Mouse (Mus musculus) MEL (cell line): ENCODE data around the gene Gm13283. TPM values are rescaled to one million over a fixed set of nuclear protein-coding genes. Genes with fewer than 3 reads are reported as not detected.
"Not testable (repeated sequence)": the region's sequence is repeated elsewhere in the genome, so short reads cannot be mapped to it uniquely, and the experiment has no call there.

ENCODE experiments used
- DNase-seq: peaks from one replicate; pipeline ENCODE4 v3.0.0; 2011; ENCODE audit warnings: low read depth, low spot score
- H3K27ac ChIP-seq: 2 replicates; pipeline ENCODE4 v1.5.1; 2012; ENCODE audit warnings: low read depth, mild to moderate bottlenecking, control low read depth, low read length, moderate library complexity; ENCODE audit not compliant: control insufficient read depth
- H3K27me3 ChIP-seq, 2 experiments: fragments of 150-350 bp in 1 of 2; sonication (generic) in 1 of 2; 2 replicates each; pipeline ENCODE4 v1.6.1; 2012; ENCODE audit warnings: low read length in 2 of 2, mild to moderate bottlenecking in 2 of 2, improper control_type of control experiment in 1 of 2, moderate library complexity in 1 of 2; ENCODE audit not compliant: insufficient read depth in 2 of 2, control insufficient read depth in 1 of 2
- H3K36me3 ChIP-seq, 2 experiments: 2 replicates each; pipeline ENCODE4 v1.6.1; 2012 to 2014; ENCODE audit warnings: low read length in 2 of 2, improper control_type of control experiment in 1 of 2, inconsistent platforms in 1 of 2, mild to moderate bottlenecking in 1 of 2; ENCODE audit not compliant: insufficient read depth in 2 of 2, control insufficient read depth in 1 of 2
- H3K4me1 ChIP-seq, 2 experiments: fragments of 150-350 bp in 1 of 2; sonication (generic) in 1 of 2; 2 replicates each; pipeline ENCODE4 v1.6.1; 2012; ENCODE audit warnings: low read length in 2 of 2, improper control_type of control experiment in 1 of 2, mild to moderate bottlenecking in 1 of 2; ENCODE audit not compliant: insufficient read depth in 2 of 2, control insufficient read depth in 1 of 2
- H3K4me3 ChIP-seq, 2 experiments: fragments of 150-350 bp in 1 of 2; sonication (generic) in 1 of 2; 2 replicates each; pipeline ENCODE4 v1.5.1; 2012; ENCODE audit warnings: low read depth in 2 of 2, low read length in 2 of 2, mild to moderate bottlenecking in 2 of 2, moderate library complexity in 2 of 2, control low read depth in 1 of 2, improper control_type of control experiment in 1 of 2; ENCODE audit not compliant: control insufficient read depth in 1 of 2, insufficient read depth in 1 of 2
- H3K79me2 ChIP-seq: 2 replicates; pipeline ENCODE4 v1.6.1; 2012; ENCODE audit warnings: mild to moderate bottlenecking, low read length, moderate library complexity; ENCODE audit not compliant: control insufficient read depth, poor library complexity, insufficient read depth
- H3K9ac ChIP-seq: 2 replicates; pipeline ENCODE4 v1.6.1; 2012; ENCODE audit warnings: low read depth, mild to moderate bottlenecking, control low read depth, low read length, moderate library complexity; ENCODE audit not compliant: control insufficient read depth, poor library complexity, severe bottlenecking
- H3K9me3 ChIP-seq: fragments of 150-350 bp; sonication (generic); replicated peaks from 2 replicates; pipeline ENCODE4 v1.6.1; 2012; ENCODE audit warnings: mild to moderate bottlenecking, low read length, improper control_type of control experiment, moderate library complexity; ENCODE audit not compliant: insufficient read depth
- CHD1 ChIP-seq: IDR thresholded peaks from 2 replicates; pipeline ENCODE4 v1.6.1; 2012; ENCODE audit warnings: low read depth, mild to moderate bottlenecking, inconsistent platforms, low read length, improper control_type of control experiment
- CHD2 ChIP-seq: IDR thresholded peaks from 2 replicates; pipeline ENCODE4 v1.6.1; 2011; ENCODE audit warnings: low read length, improper control_type of control experiment
- CTCF ChIP-seq, 3 experiments: IDR thresholded peaks in 2 of 3; conservative IDR thresholded peaks in 1 of 3; 2 replicates each; pipeline ENCODE4 v1.5.1; 2011 to 2012; ENCODE audit warnings: low read length in 3 of 3, low read depth in 2 of 3, mild to moderate bottlenecking in 2 of 3, improper control_type of control experiment in 1 of 3, inconsistent platforms in 1 of 3, mixed read lengths in 1 of 3, moderate library complexity in 1 of 3; ENCODE audit not compliant: control insufficient read depth in 1 of 3, insufficient read depth in 1 of 3, poor library complexity in 1 of 3, severe bottlenecking in 1 of 3
- E2F4 ChIP-seq: IDR thresholded peaks from 2 replicates; pipeline ENCODE4 v1.6.1; 2011; ENCODE audit warnings: low read depth, low read length, improper control_type of control experiment, borderline replicate concordance
- ELF1 ChIP-seq: IDR thresholded peaks from 2 replicates; pipeline ENCODE4 v1.6.1; 2014; ENCODE audit warnings: low read depth, mild to moderate bottlenecking, inconsistent platforms, low read length, improper control_type of control experiment, moderate library complexity
- ETS1 ChIP-seq: IDR thresholded peaks from 2 replicates; pipeline ENCODE4 v1.6.1; 2012; ENCODE audit warnings: low read depth, mild to moderate bottlenecking, inconsistent platforms, low read length, improper control_type of control experiment, moderate library complexity
- GATA1 ChIP-seq: IDR thresholded peaks from 2 replicates; pipeline ENCODE4 v1.6.1; 2011; ENCODE audit warnings: low read depth, low read length, improper control_type of control experiment
- HCFC1 ChIP-seq: IDR thresholded peaks from 2 replicates; pipeline ENCODE4 v1.6.1; 2012; ENCODE audit warnings: low read depth, mild to moderate bottlenecking, inconsistent platforms, low read length, improper control_type of control experiment, moderate library complexity
- KAT2A ChIP-seq: conservative IDR thresholded peaks from 2 replicates; pipeline ENCODE4 v1.6.1; 2012; ENCODE audit warnings: low read depth, low read length, improper control_type of control experiment, inconsistent platforms
- MAX ChIP-seq: IDR thresholded peaks from 2 replicates; pipeline ENCODE4 v1.6.1; 2011; ENCODE audit warnings: low read length, improper control_type of control experiment
- MEF2A ChIP-seq: IDR thresholded peaks from 2 replicates; pipeline ENCODE4 v1.6.1; 2014; ENCODE audit warnings: low read depth, mild to moderate bottlenecking, inconsistent platforms, low read length, improper control_type of control experiment; ENCODE audit not compliant: poor library complexity, insufficient replicate concordance, severe bottlenecking; ENCODE audit errors: extremely low read depth
- MXI1 ChIP-seq: IDR thresholded peaks from 2 replicates; pipeline ENCODE4 v1.6.1; 2011; ENCODE audit warnings: mild to moderate bottlenecking, low read depth, low read length, improper control_type of control experiment
- MYB ChIP-seq: IDR thresholded peaks from 2 replicates; pipeline ENCODE4 v1.6.1; 2011; ENCODE audit warnings: mild to moderate bottlenecking, low read depth, low read length, improper control_type of control experiment
- NELFE ChIP-seq: IDR thresholded peaks from 2 replicates; pipeline ENCODE4 v1.6.1; 2011; ENCODE audit warnings: low read depth, low read length, improper control_type of control experiment
- POLR2A ChIP-seq, 2 experiments: IDR thresholded peaks; 2 replicates each; pipeline ENCODE4 v1.6.1; 2011 to 2012; ENCODE audit warnings: low read length in 2 of 2, mild to moderate bottlenecking in 2 of 2, control low read depth in 1 of 2, improper control_type of control experiment in 1 of 2, low read depth in 1 of 2, moderate library complexity in 1 of 2; ENCODE audit not compliant: control insufficient read depth in 1 of 2, insufficient read depth in 1 of 2, poor library complexity in 1 of 2
- RCOR1 ChIP-seq: IDR thresholded peaks from 2 replicates; pipeline ENCODE4 v1.6.1; 2012; ENCODE audit warnings: low read depth, mild to moderate bottlenecking, inconsistent platforms, low read length, improper control_type of control experiment
- SIN3A ChIP-seq: IDR thresholded peaks from 2 replicates; pipeline ENCODE4 v1.6.1; 2012; ENCODE audit warnings: low read length, improper control_type of control experiment, inconsistent platforms
- SMC3 ChIP-seq: IDR thresholded peaks from 2 replicates; pipeline ENCODE4 v1.6.1; 2011; ENCODE audit warnings: low read depth, low read length, improper control_type of control experiment
- TCF12 ChIP-seq: IDR thresholded peaks from 2 replicates; pipeline ENCODE4 v1.6.1; 2014; ENCODE audit warnings: low read depth, mild to moderate bottlenecking, inconsistent platforms, low read length, improper control_type of control experiment, moderate library complexity
- UBTF ChIP-seq: IDR thresholded peaks from 2 replicates; pipeline ENCODE4 v1.6.1; 2012; ENCODE audit warnings: low read depth, mild to moderate bottlenecking, inconsistent platforms, low read length, improper control_type of control experiment, moderate library complexity, borderline replicate concordance; ENCODE audit not compliant: insufficient read depth
- USF1 ChIP-seq: IDR thresholded peaks from 2 replicates; pipeline ENCODE4 v1.6.1; 2014; ENCODE audit warnings: low read depth, mild to moderate bottlenecking, inconsistent platforms, low read length, improper control_type of control experiment, moderate library complexity
- USF2 ChIP-seq, 2 experiments: IDR thresholded peaks; 2 replicates each; pipeline ENCODE4 v1.6.1; 2011 to 2012; ENCODE audit warnings: improper control_type of control experiment in 2 of 2, low read length in 2 of 2, borderline replicate concordance in 1 of 2, inconsistent platforms in 1 of 2, low read depth in 1 of 2, mild to moderate bottlenecking in 1 of 2; ENCODE audit not compliant: insufficient read depth in 1 of 2
- ZC3H11A ChIP-seq: IDR thresholded peaks from 2 replicates; pipeline ENCODE4 v1.6.1; 2012; ENCODE audit warnings: low read depth, mild to moderate bottlenecking, inconsistent platforms, low read length, improper control_type of control experiment
- ZKSCAN1 ChIP-seq: IDR thresholded peaks from 2 replicates; pipeline ENCODE4 v1.6.1; 2012; ENCODE audit warnings: low read depth, mild to moderate bottlenecking, inconsistent platforms, low read length, improper control_type of control experiment, moderate library complexity
- ZMIZ1 ChIP-seq: IDR thresholded peaks from 2 replicates; pipeline ENCODE4 v1.6.1; 2012; ENCODE audit warnings: low read depth, mild to moderate bottlenecking, inconsistent platforms, low read length, improper control_type of control experiment, moderate library complexity
- ZNF384 ChIP-seq: IDR thresholded peaks from 2 replicates; pipeline ENCODE4 v1.6.1; 2012; ENCODE audit warnings: low read depth, mild to moderate bottlenecking, inconsistent platforms, low read length, improper control_type of control experiment
- polyA plus RNA-seq, 2 experiments: library from polyadenylated mRNA; stranded (reverse) in 1 of 2; unstranded in 1 of 2; fragments of >175 nt in 1 of 2; fragments of >200 nt in 1 of 2; gene quantifications; 2 replicates each; pipeline versions ENCODE4 v1.2.1 to v1.2.4; 2012; ENCODE audit warnings: low replicate concordance in 2 of 2, low read depth in 1 of 2; ENCODE audit not compliant: insufficient read length in 2 of 2, insufficient read depth in 1 of 2, missing spikeins in 1 of 2
- total RNA-seq: library from RNA; depleted of rRNA; stranded (reverse); fragments of 300-350 nt; gene quantifications from 2 replicates; pipeline ENCODE4 v1.2.3, GENCODE M21; 2012; rRNA removed

The Gm13283 gene
- total RNA-seq (not detected in 2 replicates), polyA plus RNA-seq (not detected)

DNA sequence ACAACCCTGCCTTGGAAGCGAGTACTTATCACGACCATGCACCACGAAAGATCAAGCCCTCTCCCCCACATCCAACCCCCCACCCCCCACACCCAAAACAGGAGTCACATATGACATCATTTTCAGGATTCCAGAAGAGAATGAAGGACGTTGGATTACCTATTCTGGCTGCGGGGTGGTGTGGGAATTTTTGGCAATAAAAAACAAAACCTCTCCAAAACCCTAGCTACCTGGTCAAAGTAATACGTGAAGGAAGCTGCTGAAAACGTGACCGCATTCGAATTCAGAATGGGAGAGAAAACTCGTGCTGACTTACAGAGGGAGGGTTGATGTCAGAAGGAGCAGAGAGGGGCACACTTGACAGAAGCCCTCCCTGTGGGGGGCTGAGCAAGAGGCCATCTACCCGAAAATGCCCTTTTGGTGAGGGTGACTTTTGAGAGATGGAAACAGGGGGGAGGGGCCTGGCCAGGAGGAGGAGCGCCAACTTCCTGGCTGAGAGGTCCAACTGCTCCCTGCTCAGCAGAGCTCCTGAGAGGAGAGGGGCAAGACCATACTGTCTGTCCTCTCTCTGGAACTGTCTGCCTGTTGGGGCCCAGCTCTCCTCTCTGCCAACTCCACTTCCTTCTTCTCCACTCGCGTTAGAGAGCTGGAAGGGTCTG lies at the start of gene Gm13283:
Gene Gm13283, plus strand, starts transcription at position 510 of the 659 bp plus-strand sequence.
- TF ChIP-seq POLR2A (IDR thresholded peaks at IDR 0.05; ENCODE audit: control insufficient read depth in 1 of 2, insufficient read depth in 1 of 2, low read depth in 1 of 2, low read length in 2 of 2, poor library complexity in 1 of 2) (0 out of 4 replicates have a peak, but pooled peaks of 1 of the 2 experiments have one; percentile 28), ZMIZ1 (0 out of 2 replicates have a peak, but pooled peaks have one; percentile 41), ETS1 (0 out of 2 replicates have a peak, but pooled peaks have one; percentile 15)
- Histone ChIP-seq H3K4me3 (peak within 1 kb of the TSS in 1 of 2 experiments; percentile 6; a peak in 1 of 4 replicates), H3K9ac (peak within 1 kb of the TSS; percentile 25)
- not testable (repeated sequence) for H3K27ac ChIP-seq, H3K27me3 ChIP-seq, H3K79me2 ChIP-seq, H3K9me3 ChIP-seq, H3K36me3 ChIP-seq, H3K4me1 ChIP-seq
- DNase-seq: peak; percentile 82

DNA sequence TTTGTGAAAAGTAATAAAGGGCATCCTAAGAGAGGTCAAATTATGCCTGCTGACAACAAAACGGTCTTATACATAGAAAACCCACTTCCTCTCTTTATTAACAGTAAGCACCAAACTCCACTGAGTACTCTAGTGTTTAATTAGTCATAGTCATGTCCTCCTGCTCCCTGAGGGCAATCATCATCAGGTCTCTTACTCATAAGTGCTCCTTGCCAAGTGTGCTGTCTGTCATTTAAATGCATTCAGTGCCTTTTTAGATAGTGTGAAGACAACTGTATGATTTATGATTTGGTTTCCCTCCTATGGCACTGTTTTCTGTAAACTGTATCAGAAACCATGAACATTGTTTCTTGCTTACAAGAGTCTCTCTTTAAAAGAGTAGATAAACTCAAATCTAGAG lies 45.6 kb upstream of the Gm13283 start:
- peaks cover 13 to 19% of the 10 kb centered on the region in 2 experiments; a peak in 3 of 4 replicates for H3K36me3 ChIP-seq
- peak; percentile 43 for DNase-seq
- TF ChIP-seq NELFE: no peak
- TF ChIP-seq SMC3: no peak
- TF ChIP-seq MYB: no peak
- no peak for TF ChIP-seq ZKSCAN1
- no peak for TF ChIP-seq CHD2
- TF ChIP-seq USF2 (IDR thresholded peaks at IDR 0.05; ENCODE audit: borderline replicate concordance in 1 of 2, insufficient read depth in 1 of 2, low read depth in 1 of 2, low read length in 2 of 2): no peak
- TF ChIP-seq MEF2A: no peak
- no peak for TF ChIP-seq MXI1
- no peak for TF ChIP-seq KAT2A
- no peak for TF ChIP-seq TCF12
- no peak for TF ChIP-seq GATA1
- TF ChIP-seq, all 39 proteins: peak for 0
- no peaks in the 10 kb centered on the region for H3K9me3 ChIP-seq
- H3K4me3 ChIP-seq: no peak overlapping the region
- H3K79me2 ChIP-seq: peaks cover 24% of the 10 kb centered on the region
- no peak overlapping the region for H3K27ac ChIP-seq
- peaks cover 0 to 7% of the 10 kb centered on the region in 2 experiments; a peak in 3 of 4 replicates for H3K4me1 ChIP-seq
- no peak overlapping the region for H3K9ac ChIP-seq
- H3K27me3 ChIP-seq: no peaks in the 10 kb centered on the region

DNA sequence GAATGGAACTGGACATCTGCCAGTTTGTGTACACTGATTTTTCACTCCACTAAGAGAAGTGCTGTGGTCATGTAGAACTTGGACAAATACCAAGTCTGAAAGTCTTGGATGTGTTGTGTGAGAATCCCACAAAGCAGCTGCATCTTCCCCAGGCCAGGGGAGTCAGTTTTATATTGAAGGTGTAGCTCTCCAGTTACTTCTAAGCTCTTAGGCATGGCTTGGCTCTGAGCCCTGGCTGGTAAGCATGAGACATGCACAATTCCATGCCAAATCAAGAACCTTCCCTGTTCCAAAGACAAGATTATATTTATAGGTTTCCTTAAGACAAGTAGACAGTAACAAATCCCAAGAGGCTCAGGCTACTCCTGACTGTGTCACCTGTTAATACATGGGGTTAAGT lies 44.9 kb upstream of the Gm13283 start:
- Histone ChIP-seq H3K4me3 (no peak overlapping the region), H3K27me3 (no peaks in the 10 kb centered on the region), H3K36me3 (peaks cover 14 to 21% of the 10 kb centered on the region in 2 experiments; a peak in 3 of 4 replicates), H3K4me1 (peaks cover 1 to 12% of the 10 kb centered on the region in 2 experiments), H3K9me3 (no peaks in the 10 kb centered on the region), H3K79me2 (peaks cover 28% of the 10 kb centered on the region), H3K27ac (no peak overlapping the region), H3K9ac (no peak overlapping the region)
- DNase-seq: no peak
- TF ChIP-seq MAX (no peak), RCOR1 (no peak), ZC3H11A (no peak), E2F4 (no peak), USF1 (no peak), HCFC1 (no peak), UBTF (no peak), CTCF (IDR thresholded peaks at IDR 0.05 in 2 of 3, conservative IDR thresholded peaks at IDR 0.05 in 1 of 3; ENCODE audit: control insufficient read depth in 1 of 3, insufficient read depth in 1 of 3, low read depth in 2 of 3, low read length in 3 of 3, poor library complexity in 1 of 3, severe bottlenecking in 1 of 3) (no peak), ELF1 (no peak), CHD2 (no peak), SIN3A (no peak), ZNF384 (no peak), CHD1 (no peak), MXI1 (no peak)
